Mouse (Mus musculus): ENCODE measurements around the gene Arel1. TPM values are rescaled to one million over a fixed set of nuclear protein-coding genes. Genes with fewer than 3 reads are reported as not detected.
A peak's percentile ranks its signal among the peaks of the same experiment; 100 is the strongest.

Gene Arel1
- 19.9 and 21.1 TPM in 2 replicates for polyA plus RNA-seq (2014; fragmentation: Nextera tagmentation; extraction: Ambion mirVana)

- no peaks in the 10 kb centered on the region for H3K36me3 ChIP-seq (replicated peaks; ENCODE audit: control insufficient read depth, insufficient read depth, low read depth, low read length)
- no peaks in the 10 kb centered on the region for H3K27me3 ChIP-seq (ENCODE audit: control insufficient read depth, insufficient read depth, low read length)
- H3K9ac ChIP-seq (replicated peaks; ENCODE audit: low read length), result peak within 1 kb of the TSS; percentile 85
- peak within 1 kb of the TSS; percentile 89 for H3K4me2 ChIP-seq (ENCODE audit: low read depth, low read length)
- peak; percentile 95 for DNase-seq (ENCODE audit: low spot score)
- ATAC-seq (replicated peaks; ENCODE audit: insufficient number of reproducible peaks, low FRiP score, low TSS enrichment, low read depth), result 0 out of 2 replicates have a peak, but pooled peaks have one; percentile 39
- no peak within 1 kb of the TSS for H3K27ac ChIP-seq (replicated peaks; ENCODE audit: low read depth, low read length)
- no peaks in the 10 kb centered on the region for H3K9me3 ChIP-seq (replicated peaks; ENCODE audit: control insufficient read depth, low read length)
- H3K4me3 ChIP-seq (ENCODE audit: low read depth, low read length), result peak within 1 kb of the TSS; percentile 81
- no peaks in the 10 kb centered on the region for H3K4me1 ChIP-seq (ENCODE audit: control insufficient read depth, insufficient read depth, low read length)
- 0% methylated on average over 42 of the region's 42 CpGs for WGBS
These were observed at the start of gene Arel1, which contains the start of gene Fcf1 for GRCm38 (mm10) chr12:84970428-84971096. Gene Arel1 (minus strand): TSS chr12:84970900. Gene Fcf1 (plus strand): TSS chr12:84970897.

GRCm38 (mm10) chr12:85012185-85012584, 41.5 kb upstream of the Arel1 start:
- DNase-seq (ENCODE audit: low spot score) (no peak), ATAC-seq (replicated peaks; ENCODE audit: insufficient number of reproducible peaks, low FRiP score, low TSS enrichment, low read depth) (no peak)
- 93% methylated on average over 2 of the region's 2 CpGs for WGBS
- H3K9me3 ChIP-seq (replicated peaks; ENCODE audit: control insufficient read depth, low read length), result no peaks in the 10 kb centered on the region
- H3K4me1 ChIP-seq (ENCODE audit: control insufficient read depth, insufficient read depth, low read length), result no peaks in the 10 kb centered on the region
- no peak overlapping the region for H3K27ac ChIP-seq (replicated peaks; ENCODE audit: low read depth, low read length)
- H3K27me3 ChIP-seq (ENCODE audit: control insufficient read depth, insufficient read depth, low read length), result no peaks in the 10 kb centered on the region
- no peak overlapping the region for H3K4me3 ChIP-seq (ENCODE audit: low read depth, low read length)
- no peak overlapping the region for H3K9ac ChIP-seq (replicated peaks; ENCODE audit: low read length)
- no peak overlapping the region for H3K4me2 ChIP-seq (ENCODE audit: low read depth, low read length)
- peaks cover 8% of the 10 kb centered on the region for H3K36me3 ChIP-seq (replicated peaks; ENCODE audit: control insufficient read depth, insufficient read depth, low read depth, low read length)

GRCm38 (mm10) chr12:85010541-85010940, 39.8 kb upstream of the Arel1 start:
- Histone ChIP-seq H3K4me3 (ENCODE audit: low read depth, low read length) (no peak overlapping the region), H3K27ac (replicated peaks; ENCODE audit: low read depth, low read length) (no peak overlapping the region), H3K4me1 (ENCODE audit: control insufficient read depth, insufficient read depth, low read length) (no peaks in the 10 kb centered on the region), H3K4me2 (ENCODE audit: low read depth, low read length) (no peak overlapping the region), H3K9me3 (replicated peaks; ENCODE audit: control insufficient read depth, low read length) (no peaks in the 10 kb centered on the region), H3K9ac (replicated peaks; ENCODE audit: low read length) (no peak overlapping the region), H3K36me3 (replicated peaks; ENCODE audit: control insufficient read depth, insufficient read depth, low read depth, low read length) (peaks cover 8% of the 10 kb centered on the region), H3K27me3 (ENCODE audit: control insufficient read depth, insufficient read depth, low read length) (no peaks in the 10 kb centered on the region)
- DNase-seq (ENCODE audit: low spot score) (no peak), ATAC-seq (replicated peaks; ENCODE audit: insufficient number of reproducible peaks, low FRiP score, low TSS enrichment, low read depth) (no peak)
- 88% methylated on average over 2 of the region's 2 CpGs for WGBS

- H3K9ac ChIP-seq (replicated peaks; ENCODE audit: low read length), result no peak overlapping the region
- H3K27me3 ChIP-seq (ENCODE audit: control insufficient read depth, insufficient read depth, low read length), result no peaks in the 10 kb centered on the region
- H3K36me3 ChIP-seq (replicated peaks; ENCODE audit: control insufficient read depth, insufficient read depth, low read depth, low read length), result peaks cover 4% of the 10 kb centered on the region
- H3K4me3 ChIP-seq (ENCODE audit: low read depth, low read length), result no peak overlapping the region
- DNase-seq (ENCODE audit: low spot score) (no peak), ATAC-seq (replicated peaks; ENCODE audit: insufficient number of reproducible peaks, low FRiP score, low TSS enrichment, low read depth) (no peak)
- no peaks in the 10 kb centered on the region for H3K9me3 ChIP-seq (replicated peaks; ENCODE audit: control insufficient read depth, low read length)
- H3K27ac ChIP-seq (replicated peaks; ENCODE audit: low read depth, low read length), result no peak overlapping the region
- no peaks in the 10 kb centered on the region for H3K4me1 ChIP-seq (ENCODE audit: control insufficient read depth, insufficient read depth, low read length)
- no peak overlapping the region for H3K4me2 ChIP-seq (ENCODE audit: low read depth, low read length)
- 83% methylated on average over 1 of the region's 1 CpGs for WGBS
These were observed 39.1 kb upstream of the Arel1 start for GRCm38 (mm10) chr12:85009776-85010175.

GRCm38 (mm10) chr12:85007021-85007420, 36.3 kb upstream of the Arel1 start:
- Histone ChIP-seq H3K4me3 (ENCODE audit: low read depth, low read length) (no peak overlapping the region), H3K4me2 (ENCODE audit: low read depth, low read length) (no peak overlapping the region), H3K27ac (replicated peaks; ENCODE audit: low read depth, low read length) (no peak overlapping the region), H3K4me1 (ENCODE audit: control insufficient read depth, insufficient read depth, low read length) (no peaks in the 10 kb centered on the region), H3K9ac (replicated peaks; ENCODE audit: low read length) (no peak overlapping the region), H3K36me3 (replicated peaks; ENCODE audit: control insufficient read depth, insufficient read depth, low read depth, low read length) (no peaks in the 10 kb centered on the region), H3K9me3 (replicated peaks; ENCODE audit: control insufficient read depth, low read length) (no peaks in the 10 kb centered on the region), H3K27me3 (ENCODE audit: control insufficient read depth, insufficient read depth, low read length) (no peaks in the 10 kb centered on the region)
- DNase-seq (ENCODE audit: low spot score) (no peak), ATAC-seq (replicated peaks; ENCODE audit: insufficient number of reproducible peaks, low FRiP score, low TSS enrichment, low read depth) (no peak)

- Histone ChIP-seq H3K4me1 (ENCODE audit: control insufficient read depth, insufficient read depth, low read length) (no peaks in the 10 kb centered on the region), H3K36me3 (replicated peaks; ENCODE audit: control insufficient read depth, insufficient read depth, low read depth, low read length) (no peaks in the 10 kb centered on the region), H3K4me2 (ENCODE audit: low read depth, low read length) (no peak overlapping the region), H3K9me3 (replicated peaks; ENCODE audit: control insufficient read depth, low read length) (no peaks in the 10 kb centered on the region), H3K9ac (replicated peaks; ENCODE audit: low read length) (no peak overlapping the region), H3K27me3 (ENCODE audit: control insufficient read depth, insufficient read depth, low read length) (no peaks in the 10 kb centered on the region), H3K4me3 (ENCODE audit: low read depth, low read length) (no peak overlapping the region), H3K27ac (replicated peaks; ENCODE audit: low read depth, low read length) (no peak overlapping the region)
- 95% methylated on average over 1 of the region's 1 CpGs for WGBS
- no peak for ATAC-seq (replicated peaks; ENCODE audit: insufficient number of reproducible peaks, low FRiP score, low TSS enrichment, low read depth)
- no peak for DNase-seq (ENCODE audit: low spot score)
These were observed 35.5 kb upstream of the Arel1 start for GRCm38 (mm10) chr12:85006206-85006605.

- H3K4me3 ChIP-seq (ENCODE audit: low read depth, low read length), result peak overlapping the region; percentile 24
- no peaks in the 10 kb centered on the region for H3K36me3 ChIP-seq (replicated peaks; ENCODE audit: control insufficient read depth, insufficient read depth, low read depth, low read length)
- H3K9me3 ChIP-seq (replicated peaks; ENCODE audit: control insufficient read depth, low read length), result no peaks in the 10 kb centered on the region
- no peaks in the 10 kb centered on the region for H3K27me3 ChIP-seq (ENCODE audit: control insufficient read depth, insufficient read depth, low read length)
- no peak for ATAC-seq (replicated peaks; ENCODE audit: insufficient number of reproducible peaks, low FRiP score, low TSS enrichment, low read depth)
- no peak overlapping the region for H3K27ac ChIP-seq (replicated peaks; ENCODE audit: low read depth, low read length)
- no peak overlapping the region for H3K9ac ChIP-seq (replicated peaks; ENCODE audit: low read length)
- H3K4me2 ChIP-seq (ENCODE audit: low read depth, low read length), result peak overlapping the region; percentile 96; the same call in 1 of the 2 replicates
- DNase-seq (ENCODE audit: low spot score), result no peak
- peaks cover 3% of the 10 kb centered on the region; the same call in 1 of the 2 replicates for H3K4me1 ChIP-seq (ENCODE audit: control insufficient read depth, insufficient read depth, low read length)
These were observed 28.4 kb upstream of the Arel1 start for GRCm38 (mm10) chr12:84999053-84999452.

- H3K9me3 ChIP-seq (replicated peaks; ENCODE audit: control insufficient read depth, low read length), result no peaks in the 10 kb centered on the region
- ATAC-seq (replicated peaks; ENCODE audit: insufficient number of reproducible peaks, low FRiP score, low TSS enrichment, low read depth), result peak; percentile 20
- H3K27ac ChIP-seq (replicated peaks; ENCODE audit: low read depth, low read length), result 0 out of 2 replicates have a peak overlapping the region, but pooled peaks have one; percentile 9
- H3K4me1 ChIP-seq (ENCODE audit: control insufficient read depth, insufficient read depth, low read length), result peaks cover 3% of the 10 kb centered on the region; the same call in 1 of the 2 replicates
- WGBS, result 1% methylated on average over 42 of the region's 44 CpGs
- H3K36me3 ChIP-seq (replicated peaks; ENCODE audit: control insufficient read depth, insufficient read depth, low read depth, low read length), result no peaks in the 10 kb centered on the region
- peak overlapping the region; percentile 96 for H3K4me2 ChIP-seq (ENCODE audit: low read depth, low read length)
- peak; percentile 29 for DNase-seq (ENCODE audit: low spot score)
- peak overlapping the region; percentile 96 for H3K9ac ChIP-seq (replicated peaks; ENCODE audit: low read length)
- H3K4me3 ChIP-seq (ENCODE audit: low read depth, low read length), result peak overlapping the region; percentile 97
- no peaks in the 10 kb centered on the region for H3K27me3 ChIP-seq (ENCODE audit: control insufficient read depth, insufficient read depth, low read length)
These were observed 26.1 kb upstream of the Arel1 start for GRCm38 (mm10) chr12:84996501-84997398.

Measured in embryonic facial prominence, embryonic 11.5 days (tissue).